Mouse (Mus musculus) ES-E14 (cell line): ENCODE data around the gene Rpl27a.

Source experiments
- CHD2 ChIP-seq: IDR thresholded peaks from 2 replicates; pipeline ENCODE4 v1.6.1; 2014; ENCODE audit warnings: mild to moderate bottlenecking, low read depth, low read length, inconsistent platforms
- HCFC1 ChIP-seq: IDR thresholded peaks from 2 replicates; pipeline ENCODE4 v1.6.1; 2012; ENCODE audit warnings: low read length, inconsistent platforms, borderline replicate concordance; ENCODE audit not compliant: insufficient read depth
- MAFK ChIP-seq: IDR thresholded peaks from 2 replicates; pipeline ENCODE4 v1.6.1; 2014; ENCODE audit warnings: mild to moderate bottlenecking, low read depth, low read length, inconsistent platforms; ENCODE audit not compliant: insufficient read depth
- ZC3H11A ChIP-seq: IDR thresholded peaks from 2 replicates; pipeline ENCODE4 v1.6.1; 2012; ENCODE audit warnings: low read depth, mild to moderate bottlenecking, inconsistent platforms, low read length, borderline replicate concordance
- ZNF384 ChIP-seq: IDR thresholded peaks from 2 replicates; pipeline ENCODE4 v1.6.1; 2012; ENCODE audit warnings: low read depth, low read length, inconsistent platforms

DNA sequence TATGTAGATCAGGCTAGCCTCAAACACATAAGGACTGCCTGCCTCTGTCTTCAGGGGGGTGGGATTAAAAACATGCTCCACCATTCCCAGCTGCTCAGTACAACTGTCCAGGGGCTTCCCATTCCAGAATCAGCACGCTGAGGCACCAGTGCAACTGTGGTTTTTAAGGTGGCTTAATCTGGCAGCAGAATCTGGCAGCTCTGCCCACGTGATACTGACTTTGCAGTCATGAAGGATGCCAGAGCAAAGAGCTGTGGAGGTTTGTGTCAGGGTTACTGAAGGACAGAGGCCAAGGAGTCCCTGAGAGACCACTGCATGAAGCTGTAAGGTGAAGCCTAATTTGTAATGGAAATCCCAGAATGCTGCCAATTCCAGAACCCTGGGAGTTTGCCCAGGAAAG, 8.1 kb upstream of the Rpl27a start:
- TF ChIP-seq HCFC1 (no peak), MAFK (no peak), ZNF384 (no peak), ZC3H11A (no peak), CHD2 (no peak)
